Mouse (Mus musculus): ENCODE results near the gene Fam78b. TPM values are rescaled to one million over a fixed set of nuclear protein-coding genes. Genes with fewer than 3 reads are reported as not detected.

Gene Fam78b
- 1 to 10 TPM in 1 of 2 experiments, under 1 TPM in 1; 0.78 to 1.2 TPM for total RNA-seq (2023)

GRCm38 (mm10) chr1:167001174-167001843, at the start of gene Fam78b:
Gene Fam78b (plus strand): TSS chr1:167001417.

Measured in B cell, adult 67 days (primary cell).